ENCODE assay signal across 8 mouse cellular contexts in the genomic region with DNA sequence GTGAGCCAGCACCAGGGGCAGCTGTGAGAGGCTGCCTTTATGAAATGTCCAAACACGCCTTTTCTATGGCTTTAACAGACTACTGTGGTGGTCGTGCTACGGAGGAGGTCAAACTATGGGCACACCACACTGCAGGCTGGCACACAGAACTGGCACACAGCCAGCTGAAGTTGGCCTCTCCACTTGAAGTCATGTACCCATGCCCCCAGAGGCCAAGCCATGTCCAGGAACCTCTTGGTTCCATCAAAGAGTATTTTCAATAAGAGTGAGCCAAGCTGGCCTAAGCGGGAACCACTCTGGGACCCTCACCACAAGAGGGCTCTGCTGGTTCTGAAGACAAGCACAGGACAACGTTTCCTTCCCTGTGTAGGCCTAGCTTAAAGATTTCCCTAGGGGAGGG. TPM values are rescaled to one million over a fixed set of nuclear protein-coding genes. Genes with fewer than 3 reads are reported as not detected.
A peak's percentile ranks its signal among the peaks of the same experiment; 100 is the strongest.
DNase-seq lines count a peak whose midpoint lies in the region; ATAC-seq lines count a peak whose summit lies in the region.

No protein-coding gene starts in this region.

- H3K79me2 ChIP-seq in macrophage (ENCODE audit: inconsistent target): peaks cover 34% of the 10 kb centered on the region; the same call in 1 of the 2 replicates

- DNase-seq in heart, adult 9 months (ENCODE audit: low spot score in 2 of 2): no peak
- peak; percentile 53 for DNase-seq in kidney, adult 18-20 months
- no peak for DNase-seq in ovary, postnatal 10 days (ENCODE audit: low spot score)
- DNase-seq in adrenal gland, adult 18-20 months (ENCODE audit: low spot score in 2 of 2): no peak
- DNase-seq in urinary bladder, adult 18-20 months (ENCODE audit: low spot score in 2 of 2): no peak

- H3K4me3 ChIP-seq in heart, embryonic 11.5 days (ENCODE audit: low read depth, low read length): no peak overlapping the region
- H3K4me3 ChIP-seq in forebrain, embryonic 12.5 days (replicated peaks): no peak overlapping the region
- no peak overlapping the region for H3K4me3 ChIP-seq in macrophage (ENCODE audit: inconsistent target)

- no peak for ATAC-seq in heart, embryonic 11.5 days (replicated peaks; ENCODE audit: insufficient number of reproducible peaks, low FRiP score, low TSS enrichment)
- no peak for ATAC-seq in forebrain, embryonic 12.5 days (ENCODE audit: low FRiP score)

- H3K9me3 ChIP-seq in heart, embryonic 11.5 days (replicated peaks; ENCODE audit: control insufficient read depth, low read length): no peaks in the 10 kb centered on the region
- H3K9me3 ChIP-seq in forebrain, embryonic 12.5 days: no peaks in the 10 kb centered on the region

- no peaks in the 10 kb centered on the region for H3K27me3 ChIP-seq in heart, embryonic 11.5 days (ENCODE audit: control insufficient read depth, insufficient read depth, low read length)
- H3K27me3 ChIP-seq in forebrain, embryonic 12.5 days: no peaks in the 10 kb centered on the region

- no peak overlapping the region for H3K9ac ChIP-seq in heart, embryonic 11.5 days (ENCODE audit: low read depth, low read length)
- H3K9ac ChIP-seq in forebrain, embryonic 12.5 days: no peak overlapping the region

- H3K27ac ChIP-seq in heart, embryonic 11.5 days (ENCODE audit: low read depth, low read length): peak overlapping the region; percentile 6; the same call in 1 of the 2 replicates
- peak overlapping the region; percentile 19; the same call in 1 of the 2 replicates for H3K27ac ChIP-seq in forebrain, embryonic 12.5 days
- H3K27ac ChIP-seq in macrophage: 0 out of 2 replicates have a peak overlapping the region, but pooled peaks have one; percentile 44

- no peaks in the 10 kb centered on the region for H3K36me3 ChIP-seq in heart, embryonic 11.5 days (ENCODE audit: control insufficient read depth, insufficient read depth, low read length)
- no peaks in the 10 kb centered on the region for H3K36me3 ChIP-seq in forebrain, embryonic 12.5 days (replicated peaks)
- H3K36me3 ChIP-seq in macrophage (ENCODE audit: inconsistent target): no peaks in the 10 kb centered on the region

- no peak overlapping the region for H3K4me2 ChIP-seq in heart, embryonic 11.5 days
- H3K4me2 ChIP-seq in forebrain, embryonic 12.5 days: no peak overlapping the region

- H3K4me1 ChIP-seq in heart, embryonic 11.5 days (ENCODE audit: control insufficient read depth, insufficient read depth, low read length): peaks cover 15% of the 10 kb centered on the region
- peaks cover 6% of the 10 kb centered on the region; the same call in 1 of the 2 replicates for H3K4me1 ChIP-seq in forebrain, embryonic 12.5 days

- WGBS in heart, embryonic 11.5 days (ENCODE audit: insufficient replicate concordance): 79% methylated on average over 4 of the region's 5 CpGs
- 66% methylated on average over 5 of the region's 5 CpGs for WGBS in forebrain, embryonic 12.5 days
- 77% methylated on average over 4 of the region's 5 CpGs for WGBS in macrophage (ENCODE audit: missing documents)

RNA-seq across cellular contexts. Expression of gene Wwc2, which starts 49.7 kb away (rescaled TPM):
- polyA plus RNA-seq in heart, embryonic 11.5 days (2014; fragmentation: Nextera tagmentation; extraction: Ambion mirVana): 14.8 and 15.2 TPM in 2 replicates
- 8.8 and 9.1 TPM in 2 replicates for polyA plus RNA-seq in forebrain, embryonic 12.5 days (2016; fragmentation: Nextera tagmentation; extraction: Ambion mirVana)
- 10 to 100 TPM in 25 of 26 experiments, 1 to 10 TPM in 1; 9.5 to 37.3 (median 20.5) TPM for total RNA-seq in macrophage (2018; cell fraction: chromatin; rRNA removed)
- 10 to 100 TPM in 12 of 26 experiments, 1 to 10 TPM in 14; 5.1 to 13.7 (median 9.1) TPM for total RNA-seq in macrophage (2018; cell fraction: cytosol; rRNA removed)
- total RNA-seq in macrophage (2018; cell fraction: nucleus; rRNA removed): 10 to 100 TPM in 25 of 26 experiments, 1 to 10 TPM in 1; 9.2 to 33.9 (median 16.2) TPM
- 5.6 to 8.6 TPM (median 6.8 TPM) in 3 replicates for polyA plus RNA-seq in macrophage (2018)
- total RNA-seq in adrenal gland, adult 18-20 months (2021): 10 to 100 TPM; 22.1 to 24.3 TPM
